Mouse (Mus musculus) CH12.LX (cell line): ENCODE measurements around the gene 2700081O15Rik.

ENCODE experiments used
- ELF1 ChIP-seq: IDR thresholded peaks from 2 replicates; pipeline ENCODE4 v1.6.1; 2014; ENCODE audit warnings: low read depth, mild to moderate bottlenecking, inconsistent platforms, low read length, improper control_type of control experiment
- HCFC1 ChIP-seq: IDR thresholded peaks from 2 replicates; pipeline ENCODE4 v1.6.1; 2012; ENCODE audit warnings: low read depth, mild to moderate bottlenecking, inconsistent platforms, low read length, improper control_type of control experiment
- MAZ ChIP-seq: IDR thresholded peaks from 2 replicates; pipeline ENCODE4 v1.6.1; 2012; ENCODE audit warnings: low read depth, mild to moderate bottlenecking, inconsistent platforms, low read length, improper control_type of control experiment, moderate library complexity
- POLR2A ChIP-seq: IDR thresholded peaks from 2 replicates; pipeline ENCODE4 v1.6.1; 2011; ENCODE audit warnings: low read depth, mild to moderate bottlenecking, improper control_type of control experiment, low read length
- ZMIZ1 ChIP-seq: IDR thresholded peaks from 2 replicates; pipeline ENCODE4 v1.6.1; 2012; ENCODE audit warnings: low read depth, mild to moderate bottlenecking, inconsistent platforms, low read length, improper control_type of control experiment

GRCm38 (mm10) chr19:7467915-7468314 is 50.5 kb downstream of the 2700081O15Rik start:
- TF ChIP-seq HCFC1 (no peak), POLR2A (no peak), ZMIZ1 (no peak), MAZ (no peak), ELF1 (no peak)
